Mouse (Mus musculus) frontal cortex, postnatal 36 days (tissue): Measurements from ENCODE around the gene Fam174a.

Experiments
- DNase-seq, 2 experiments: peaks; one replicate each; pipeline ENCODE4 v3.0.0; 2022; ENCODE audit warnings: low spot score in 2 of 2

Fam174a gene

GRCm38 (mm10) chr1:95313393-95314228 lies at the start of gene Fam174a:
TSS of gene Fam174a (plus strand) at chr1:95313623.
- DNase-seq: peak; percentile 91 to 95

- no peak for DNase-seq
These were observed 49.6 kb upstream of the Fam174a start for GRCm38 (mm10) chr1:95263843-95264242.

GRCm38 (mm10) chr1:95267950-95268724 lies 45.3 kb upstream of the Fam174a start:
- DNase-seq: peak; percentile 21 to 36

- DNase-seq: no peak
These were observed 40.1 kb upstream of the Fam174a start for GRCm38 (mm10) chr1:95273321-95273720.

- DNase-seq: no peak
These were observed 5.1 kb upstream of the Fam174a start for GRCm38 (mm10) chr1:95308324-95308723.

GRCm38 (mm10) chr1:95314229-95314555 lies 769 bp downstream of the Fam174a start:
- peak; percentile 29 to 39 for DNase-seq

- DNase-seq: peak; percentile 24 to 73
These were observed 2.6 kb downstream of the Fam174a start for GRCm38 (mm10) chr1:95315981-95316380.

- DNase-seq: no peak
These were observed 8.8 kb downstream of the Fam174a start for GRCm38 (mm10) chr1:95322219-95322618.

GRCm38 (mm10) chr1:95323004-95323403 lies 9.6 kb downstream of the Fam174a start:
- no peak for DNase-seq

- no peak for DNase-seq
These were observed 13.4 kb downstream of the Fam174a start for GRCm38 (mm10) chr1:95326856-95327255.

- DNase-seq: no peak
These were observed 26.2 kb downstream of the Fam174a start for GRCm38 (mm10) chr1:95339618-95340017.

- peak; percentile 52 to 72 for DNase-seq
These were observed 28.8 kb downstream of the Fam174a start for GRCm38 (mm10) chr1:95342242-95342641.

- DNase-seq: no peak
These were observed 30.4 kb downstream of the Fam174a start for GRCm38 (mm10) chr1:95343585-95344485.

GRCm38 (mm10) chr1:95354146-95354545 lies 40.7 kb downstream of the Fam174a start:
- DNase-seq: no peak

- no peak for DNase-seq
These were observed 43.5 kb downstream of the Fam174a start for GRCm38 (mm10) chr1:95356904-95357303.

GRCm38 (mm10) chr1:95363692-95364091 lies 50.3 kb downstream of the Fam174a start:
- DNase-seq: no peak

GRCm38 (mm10) chr1:95366616-95367373 lies 53.4 kb downstream of the Fam174a start:
- no peak for DNase-seq

GRCm38 (mm10) chr1:95367748-95368147 lies 54.3 kb downstream of the Fam174a start:
- no peak for DNase-seq

- DNase-seq: no peak
These were observed 62.0 kb downstream of the Fam174a start for GRCm38 (mm10) chr1:95375443-95375842.

- DNase-seq: no peak
These were observed 67.6 kb downstream of the Fam174a start for GRCm38 (mm10) chr1:95381028-95381427.
